ENCODE assay signal across 14 mouse cellular contexts in genomic region chr3:132887074-132887848, GRCm38 (mm10).
DNase-seq lines count a peak whose midpoint lies in the region; ATAC-seq and TF ChIP-seq lines count a peak whose summit lies in the region.
"Had no signal": no experiment of that assay in that cellular context is flagged by ENCODE, and none has a peak within 500 bp of the region (broad histone marks: within the 10 kb centered on the region; RNA-seq: fewer than 3 reads in every experiment).

No protein-coding gene starts in this region.

- no peak overlapping the region for H3K4me2 ChIP-seq in midbrain, embryonic 11.5 days
- no peak overlapping the region for H3K4me2 ChIP-seq in midbrain, embryonic 15.5 days
- H3K4me2 ChIP-seq in embryonic facial prominence, embryonic 14.5 days (ENCODE audit: low read depth, low read length), result no peak overlapping the region
- no peak overlapping the region for H3K4me2 ChIP-seq in liver, embryonic 14.5 days (ENCODE audit: low read depth)
- H3K4me2 ChIP-seq: lung, embryonic 14.5 days had no signal

- 92% methylated on average over 16 of the region's 16 CpGs for WGBS in midbrain, embryonic 11.5 days
- 90% methylated on average over 16 of the region's 16 CpGs for WGBS in midbrain, embryonic 15.5 days
- 82% methylated on average over 16 of the region's 16 CpGs for WGBS in embryonic facial prominence, embryonic 14.5 days
- 50% methylated on average over 16 of the region's 16 CpGs for WGBS in liver, embryonic 14.5 days (ENCODE audit: insufficient replicate concordance)

- peak; percentile 74 for DNase-seq in midbrain, embryonic 11.5 days (ENCODE audit: low spot score, missing footprints)
- DNase-seq in embryonic facial prominence, embryonic 14.5 days (ENCODE audit: low spot score), result peak; percentile 54
- peak; percentile 9 for DNase-seq in liver, embryonic 14.5 days (ENCODE audit: low read depth in 3 of 3, low spot score in 3 of 3)
- DNase-seq in gastrocnemius, postnatal 14 days, result no peak
- no peak for DNase-seq in urinary bladder, postnatal 25 days (ENCODE audit: low spot score)
- no peak for DNase-seq in ovary, postnatal 14 days (ENCODE audit: low spot score)
- DNase-seq: cerebellum, adult 18-20 months; kidney, adult 18-20 months; lung, embryonic 14.5 days; thymus, postnatal 14 days had no signal

- H3K9me3 ChIP-seq in midbrain, embryonic 11.5 days (ENCODE audit: control insufficient read depth, low read length), result no peaks in the 10 kb centered on the region
- H3K9me3 ChIP-seq in midbrain, embryonic 15.5 days, result no peaks in the 10 kb centered on the region
- no peaks in the 10 kb centered on the region for H3K9me3 ChIP-seq in embryonic facial prominence, embryonic 14.5 days (ENCODE audit: control insufficient read depth, low read length)
- H3K9me3 ChIP-seq in liver, embryonic 14.5 days (ENCODE audit: control insufficient read depth, low read length), result no peaks in the 10 kb centered on the region
- H3K9me3 ChIP-seq: limb, embryonic 10.5 days had no signal

- no peak overlapping the region for H3K4me3 ChIP-seq in midbrain, embryonic 11.5 days (ENCODE audit: low read depth, low read length)
- H3K4me3 ChIP-seq in midbrain, embryonic 15.5 days, result no peak overlapping the region
- no peak overlapping the region for H3K4me3 ChIP-seq in embryonic facial prominence, embryonic 14.5 days (ENCODE audit: low read depth, low read length)
- H3K4me3 ChIP-seq in liver, embryonic 14.5 days (ENCODE audit: insufficient read depth in 1 of 2, low read depth in 2 of 2, low read length in 2 of 2), result no peak overlapping the region
- H3K4me3 ChIP-seq: limb, embryonic 10.5 days had no signal

- H3K9ac ChIP-seq in midbrain, embryonic 11.5 days (ENCODE audit: low read length), result no peak overlapping the region
- no peak overlapping the region for H3K9ac ChIP-seq in midbrain, embryonic 15.5 days
- no peak overlapping the region for H3K9ac ChIP-seq in embryonic facial prominence, embryonic 14.5 days (ENCODE audit: low read depth, low read length)
- H3K9ac ChIP-seq in liver, embryonic 14.5 days (replicated peaks), result no peak overlapping the region
- H3K9ac ChIP-seq: lung, embryonic 14.5 days had no signal

- TF ChIP-seq EP300 in liver, embryonic 14.5 days (IDR thresholded peaks at IDR 0.05; ENCODE audit: low read depth), result peak; percentile 33; the same call in 1 of the 2 replicates

- no peak for ATAC-seq in midbrain, embryonic 11.5 days (ENCODE audit: low FRiP score)
- no peak for ATAC-seq in midbrain, embryonic 15.5 days (replicated peaks)
- ATAC-seq in embryonic facial prominence, embryonic 14.5 days (ENCODE audit: low read depth), result peak; percentile 72
- ATAC-seq in liver, embryonic 14.5 days (ENCODE audit: insufficient read depth), result peak; percentile 76
- ATAC-seq: forebrain, embryonic 14.5 days; hindbrain, postnatal 0 days had no signal

- H3K36me3 ChIP-seq in midbrain, embryonic 11.5 days (ENCODE audit: control insufficient read depth, insufficient read depth, low read length), result no peaks in the 10 kb centered on the region
- H3K36me3 ChIP-seq in midbrain, embryonic 15.5 days (replicated peaks), result no peaks in the 10 kb centered on the region
- peaks cover 5% of the 10 kb centered on the region; the same call in 1 of the 2 replicates for H3K36me3 ChIP-seq in embryonic facial prominence, embryonic 14.5 days (ENCODE audit: control insufficient read depth, insufficient read depth, low read length)
- H3K36me3 ChIP-seq in liver, embryonic 14.5 days (replicated peaks; ENCODE audit: control insufficient read depth, insufficient read depth, low read depth), result no peaks in the 10 kb centered on the region
- H3K36me3 ChIP-seq: limb, embryonic 10.5 days had no signal

- no peak for TF ChIP-seq CTCF in liver, embryonic 14.5 days (IDR thresholded peaks at IDR 0.05; ENCODE audit: low read depth)

- H3K27me3 ChIP-seq in midbrain, embryonic 11.5 days (ENCODE audit: control insufficient read depth, insufficient read depth, low read length), result no peaks in the 10 kb centered on the region
- no peaks in the 10 kb centered on the region for H3K27me3 ChIP-seq in midbrain, embryonic 15.5 days (replicated peaks)
- H3K27me3 ChIP-seq in embryonic facial prominence, embryonic 14.5 days (replicated peaks; ENCODE audit: control insufficient read depth, insufficient read depth, low read length), result no peaks in the 10 kb centered on the region
- no peaks in the 10 kb centered on the region for H3K27me3 ChIP-seq in liver, embryonic 14.5 days (ENCODE audit: control insufficient read depth, insufficient read depth, low read length)

- no peak overlapping the region for H3K27ac ChIP-seq in midbrain, embryonic 11.5 days (ENCODE audit: low read depth, low read length)
- H3K27ac ChIP-seq in midbrain, embryonic 15.5 days, result no peak overlapping the region
- H3K27ac ChIP-seq in embryonic facial prominence, embryonic 14.5 days (replicated peaks; ENCODE audit: low read depth, low read length), result no peak overlapping the region
- no peak overlapping the region for H3K27ac ChIP-seq in liver, embryonic 14.5 days
- H3K27ac ChIP-seq: hindbrain, postnatal 0 days; limb, embryonic 10.5 days had no signal

- intact Hi-C loops in gastrocnemius, postnatal 14 days (cut with DNase I; ENCODE audit: low total_unique reads), result no loop called here

- H3K4me1 ChIP-seq in midbrain, embryonic 11.5 days (ENCODE audit: control insufficient read depth, insufficient read depth, low read length), result no peaks in the 10 kb centered on the region
- no peaks in the 10 kb centered on the region for H3K4me1 ChIP-seq in midbrain, embryonic 15.5 days
- no peaks in the 10 kb centered on the region for H3K4me1 ChIP-seq in embryonic facial prominence, embryonic 14.5 days (ENCODE audit: control insufficient read depth, insufficient read depth, low read length)
- peaks cover 0 to 8% of the 10 kb centered on the region in 2 experiments; a peak in 2 of 4 replicates for H3K4me1 ChIP-seq in liver, embryonic 14.5 days (replicated peaks; ENCODE audit: control insufficient read depth in 2 of 2, insufficient read depth in 2 of 2, low read length in 1 of 2)

Comparison
In these comparisons a context has a peak if more than half of its experiments do, and no peak if none do; other contexts are left out.
1. ATAC-seq: peak in embryonic facial prominence, embryonic 14.5 days (single experiment) and liver, embryonic 14.5 days (single experiment); none in midbrain, embryonic 11.5 days (single experiment) and midbrain, embryonic 15.5 days (single experiment).
2. DNase-seq: peak in midbrain, embryonic 11.5 days (single experiment), embryonic facial prominence, embryonic 14.5 days (single experiment) and liver, embryonic 14.5 days (3 of 3); none in gastrocnemius, postnatal 14 days (single experiment), urinary bladder, postnatal 25 days (single experiment) and ovary, postnatal 14 days (single experiment).